Mouse (Mus musculus) heart, postnatal 0 days (tissue): ENCODE measurements around the gene Rhag.

Source experiments
- CTCF ChIP-seq: IDR thresholded peaks from 2 replicates; pipeline ENCODE4 v1.5.1; 2016; ENCODE audit warnings: antibody characterized with exemption, control low read depth, low read depth
- EP300 ChIP-seq: IDR thresholded peaks from 2 replicates; pipeline ENCODE4 v1.6.1; 2016; ENCODE audit warnings: antibody characterized with exemption, low read depth

DNA sequence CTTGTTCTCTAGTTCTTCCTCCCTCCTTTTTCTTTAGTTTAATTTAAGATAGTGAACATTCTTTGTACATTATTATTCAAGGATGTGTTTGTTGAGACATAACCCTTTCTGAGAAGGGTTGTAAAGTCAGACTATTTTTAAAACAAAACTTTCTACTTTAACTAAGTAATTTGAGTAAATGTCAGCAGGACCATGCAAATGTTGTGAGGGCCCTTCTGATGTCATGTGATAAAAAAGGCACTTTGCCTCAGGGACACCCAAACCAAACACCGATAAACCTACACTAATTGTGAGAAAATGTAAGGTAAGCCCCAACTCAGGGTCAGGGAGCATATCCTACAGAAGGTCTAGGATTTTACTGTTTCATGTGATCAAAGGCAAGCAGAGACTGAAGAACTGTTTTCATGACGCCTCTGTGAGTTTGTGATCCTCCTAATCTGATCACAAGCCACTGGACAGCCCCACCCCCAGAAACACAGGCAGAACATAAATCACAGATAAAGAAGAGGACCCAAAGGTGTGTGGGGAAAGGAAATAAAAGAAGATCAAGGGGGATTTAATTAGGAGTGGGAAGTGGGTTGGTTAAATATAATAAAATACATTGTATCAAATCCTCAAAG, 3.9 kb upstream of the Rhag start, which contains the start of gene Crisp2:
- TF ChIP-seq CTCF (no peak), EP300 (no peak)
